Mouse (Mus musculus): Measurements from ENCODE around the gene Snapc3. TPM values are rescaled to one million over a fixed set of nuclear protein-coding genes. Genes with fewer than 3 reads are reported as not detected.
"Not testable (repeated sequence)": the region's sequence is repeated elsewhere in the genome, so short reads cannot be mapped to it uniquely, and the experiment has no call there.

Snapc3 gene
- polyA plus RNA-seq, 1 experiment from 2014 or later: 43.6 TPM

- peak; percentile 58 for DNase-seq (ENCODE audit: low spot score)
Observed at GRCm38 (mm10) chr4:83514976-83515669, 97.6 kb downstream of the Snapc3 start.

GRCm38 (mm10) chr4:83516144-83516543 is 98.6 kb downstream of the Snapc3 start:
- not testable (repeated sequence) for H3K9me3 ChIP-seq; H3K4me1 ChIP-seq; H3K4me3 ChIP-seq; DNase-seq (ENCODE audit: low spot score); H3K36me3 ChIP-seq; H3K27me3 ChIP-seq (ENCODE audit: insufficient read depth, poor library complexity, severe bottlenecking); H3K27ac ChIP-seq
- 86% methylated on average over 5 of the region's 6 CpGs for WGBS

More at GRCm38 (mm10) chr4:83514976-83515669, 97.6 kb downstream of the Snapc3 start:
- no peak overlapping the region for H3K4me3 ChIP-seq
- H3K4me1 ChIP-seq: peaks cover 4% of the 10 kb centered on the region; the same call in 1 of the 2 replicates
- H3K27me3 ChIP-seq (ENCODE audit: insufficient read depth, poor library complexity, severe bottlenecking): no peaks in the 10 kb centered on the region
- H3K27ac ChIP-seq: no peak overlapping the region
- no peaks in the 10 kb centered on the region for H3K9me3 ChIP-seq
- 85% methylated on average over 10 of the region's 10 CpGs for WGBS
- H3K36me3 ChIP-seq: no peaks in the 10 kb centered on the region

Other genes starting within 250 kb of the Snapc3 start
- 2.5 and 3.1 TPM in 2 replicates for gene Ttc39b, start 93.5 kb upstream of the Snapc3 start, polyA plus RNA-seq (2016; fragmentation: Nextera tagmentation; extraction: Ambion mirVana)
- 96.6 and 148 TPM in 2 replicates for gene Psip1, start 68.7 kb downstream of the Snapc3 start, polyA plus RNA-seq (2016; fragmentation: Nextera tagmentation; extraction: Ambion mirVana)
- gene Ccdc171, start 107.8 kb downstream of the Snapc3 start, polyA plus RNA-seq (2016; fragmentation: Nextera tagmentation; extraction: Ambion mirVana): 3.3 and 4.0 TPM in 2 replicates